Comparison of ENCODE assay signal across 26 mouse cellular contexts in the genomic region with DNA sequence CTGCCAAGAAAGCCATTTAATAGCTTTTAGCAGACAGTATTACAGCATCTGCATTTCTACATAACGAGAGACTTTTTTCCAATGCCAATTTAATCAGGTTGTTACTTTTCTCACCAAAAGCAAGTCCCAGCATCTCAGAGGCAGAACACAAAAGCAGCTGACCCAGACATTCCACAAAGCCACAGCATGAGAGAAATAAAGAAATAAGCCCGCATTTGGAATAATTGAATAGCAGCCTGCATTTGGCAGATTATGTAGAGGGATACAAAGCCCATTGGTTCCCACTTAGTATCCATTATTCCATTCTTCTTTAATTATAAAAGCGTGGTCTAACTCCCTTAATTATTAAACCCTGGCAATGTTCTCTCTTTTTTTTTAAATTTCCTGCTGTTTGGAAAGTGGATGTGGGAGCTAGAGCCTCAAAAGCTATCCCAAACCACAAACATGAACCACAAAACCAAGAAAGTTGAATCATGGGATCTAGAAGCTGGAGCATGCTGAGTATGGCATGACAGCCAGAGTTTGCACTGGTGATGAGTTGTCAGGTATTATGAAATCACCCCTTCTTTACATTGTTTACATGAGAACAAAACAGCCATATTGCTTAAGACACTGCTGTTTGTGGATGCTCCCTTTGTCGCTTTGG.
DNase-seq lines count a peak whose midpoint lies in the region; ATAC-seq and TF ChIP-seq lines count a peak whose summit lies in the region.
"Had no signal": no experiment of that assay in that cellular context is flagged by ENCODE, and none has a peak within 500 bp of the region (broad histone marks: within the 10 kb centered on the region; RNA-seq: fewer than 3 reads in every experiment).

No protein-coding gene starts in this region.

- ATAC-seq in hindbrain, postnatal 0 days: no peak
- peak; percentile 63; the same call in 1 of the 2 replicates for ATAC-seq in forebrain, embryonic 16.5 days
- ATAC-seq: inflammation-experienced regulatory T-cells, adult 6 months had no signal

- H3K79me2 ChIP-seq in C2C12 (ENCODE audit: control insufficient read depth, insufficient read depth): no peaks in the 10 kb centered on the region

- H3K36me3 ChIP-seq in hindbrain, postnatal 0 days (ENCODE audit: insufficient read depth, low read length): no peaks in the 10 kb centered on the region
- no peaks in the 10 kb centered on the region for H3K36me3 ChIP-seq in hindbrain, embryonic 10.5 days
- no peaks in the 10 kb centered on the region for H3K36me3 ChIP-seq in C2C12 (ENCODE audit: control insufficient read depth, insufficient read depth)
- H3K36me3 ChIP-seq in forebrain, embryonic 16.5 days (ENCODE audit: control insufficient read depth, insufficient read depth): no peaks in the 10 kb centered on the region
- H3K36me3 ChIP-seq: G1E; heart, embryonic 12.5 days; limb, embryonic 13.5 days; lung, embryonic 15.5 days; midbrain, embryonic 12.5 days had no signal

- H3K79me3 ChIP-seq in C2C12 (ENCODE audit: low read depth): no peaks in the 10 kb centered on the region

- no peak overlapping the region for H3K4me3 ChIP-seq in hindbrain, postnatal 0 days (ENCODE audit: low read length)
- H3K4me3 ChIP-seq in hindbrain, embryonic 10.5 days: no peak overlapping the region
- H3K4me3 ChIP-seq in C2C12 (ENCODE audit: insufficient read depth, poor library complexity, severe bottlenecking): no peak overlapping the region
- H3K4me3 ChIP-seq in forebrain, embryonic 16.5 days (replicated peaks; ENCODE audit: low read length): no peak overlapping the region
- H3K4me3 ChIP-seq: heart, adult 2 months; heart, embryonic 12.5 days; left cerebral cortex, adult 2 months; limb, embryonic 13.5 days; lung, embryonic 15.5 days; midbrain, embryonic 12.5 days had no signal

- no peak overlapping the region for H3K4me2 ChIP-seq in hindbrain, postnatal 0 days (ENCODE audit: low read depth, low read length)
- no peak overlapping the region for H3K4me2 ChIP-seq in forebrain, embryonic 16.5 days (ENCODE audit: low read length)
- H3K4me2 ChIP-seq: heart, embryonic 12.5 days; hindbrain, embryonic 14.5 days; limb, embryonic 13.5 days; liver, embryonic 11.5 days; lung, embryonic 15.5 days; midbrain, embryonic 12.5 days had no signal

- no peak overlapping the region for H3K9ac ChIP-seq in hindbrain, postnatal 0 days (replicated peaks; ENCODE audit: low read length)
- no peak overlapping the region for H3K9ac ChIP-seq in forebrain, embryonic 16.5 days (replicated peaks; ENCODE audit: low read depth, low read length)
- H3K9ac ChIP-seq: heart, embryonic 12.5 days; hindbrain, embryonic 14.5 days; limb, embryonic 13.5 days; lung, embryonic 15.5 days; midbrain, embryonic 12.5 days had no signal

- WGBS in hindbrain, postnatal 0 days: 55% methylated on average over 4 of the region's 4 CpGs
- 82% methylated on average over 4 of the region's 4 CpGs for WGBS in hindbrain, embryonic 10.5 days
- 30% methylated on average over 4 of the region's 4 CpGs for WGBS in forebrain, embryonic 16.5 days

- no peak for TF ChIP-seq CTCF in hindbrain, postnatal 0 days (IDR thresholded peaks at IDR 0.05; ENCODE audit: low read depth)
- TF ChIP-seq CTCF in C2C12 (IDR thresholded peaks at IDR 0.05; ENCODE audit: control insufficient read depth, insufficient read depth, insufficient read length): no peak
- TF ChIP-seq CTCF in brain, embryonic 14.5 days (IDR thresholded peaks at IDR 0.05; ENCODE audit: borderline replicate concordance, extremely low read depth, insufficient read depth, insufficient read length): no peak

- no peaks in the 10 kb centered on the region for H3K9me3 ChIP-seq in hindbrain, postnatal 0 days (ENCODE audit: low read length)
- no peaks in the 10 kb centered on the region for H3K9me3 ChIP-seq in hindbrain, embryonic 10.5 days
- no peaks in the 10 kb centered on the region for H3K9me3 ChIP-seq in forebrain, embryonic 16.5 days (ENCODE audit: control insufficient read depth, low read length)
- H3K9me3 ChIP-seq: G1E; heart, embryonic 12.5 days; limb, embryonic 13.5 days; lung, embryonic 15.5 days; midbrain, embryonic 12.5 days had no signal

- peak; percentile 10 for DNase-seq in hindbrain, postnatal 0 days (ENCODE audit: low spot score)
- DNase-seq in hindbrain, embryonic 10.5 days (ENCODE audit: low spot score): no peak
- DNase-seq in brain, embryonic 14.5 days (ENCODE audit: low read depth): peak; percentile 69
- no peak for DNase-seq in MN1 (ENCODE audit: low spot score)
- DNase-seq in testis, postnatal 10 days (ENCODE audit: low spot score): no peak
- no peak for DNase-seq in frontal cortex, postnatal 10 days (ENCODE audit: low spot score in 2 of 2)
- DNase-seq: adrenal gland, adult 2 months; adrenal gland, postnatal 36 days; cerebellum, adult 8-10 months; cerebellum, postnatal 25 days; heart, adult 2 months; heart, postnatal 4 days; kidney, adult 11 months; kidney, postnatal 25 days; lung, postnatal 36 days had no signal

- no peak overlapping the region for H3ac ChIP-seq in C2C12 (ENCODE audit: control insufficient read depth, insufficient read length, low read depth)

- H3K27me3 ChIP-seq in hindbrain, postnatal 0 days (ENCODE audit: insufficient read depth, low read length): no peaks in the 10 kb centered on the region
- H3K27me3 ChIP-seq in hindbrain, embryonic 10.5 days (ENCODE audit: insufficient read depth, poor library complexity, severe bottlenecking): no peaks in the 10 kb centered on the region
- no peaks in the 10 kb centered on the region for H3K27me3 ChIP-seq in C2C12 (ENCODE audit: control insufficient read depth, insufficient read depth, insufficient read length)
- no peaks in the 10 kb centered on the region for H3K27me3 ChIP-seq in forebrain, embryonic 16.5 days (replicated peaks; ENCODE audit: control insufficient read depth, insufficient read depth, low read length)
- H3K27me3 ChIP-seq: heart, embryonic 12.5 days; limb, embryonic 13.5 days; lung, embryonic 15.5 days; midbrain, embryonic 12.5 days had no signal

- TF ChIP-seq POLR2A in brain, embryonic 14.5 days (IDR thresholded peaks at IDR 0.05; ENCODE audit: borderline replicate concordance, extremely low read depth, insufficient read depth, insufficient read length, poor library complexity, severe bottlenecking): no peak

- no peaks in the 10 kb centered on the region for H3K4me1 ChIP-seq in hindbrain, postnatal 0 days (ENCODE audit: insufficient read depth, low read length)
- H3K4me1 ChIP-seq in hindbrain, embryonic 10.5 days (replicated peaks): no peaks in the 10 kb centered on the region
- H3K4me1 ChIP-seq in forebrain, embryonic 16.5 days (replicated peaks; ENCODE audit: control insufficient read depth, insufficient read depth, low read length): no peaks in the 10 kb centered on the region
- H3K4me1 ChIP-seq: heart, embryonic 12.5 days; limb, embryonic 13.5 days; lung, embryonic 15.5 days; midbrain, embryonic 12.5 days had no signal

- no peak overlapping the region for H3K27ac ChIP-seq in hindbrain, postnatal 0 days
- H3K27ac ChIP-seq in hindbrain, embryonic 10.5 days: no peak overlapping the region
- H3K27ac ChIP-seq in forebrain, embryonic 16.5 days (ENCODE audit: low read length): no peak overlapping the region
- H3K27ac ChIP-seq: heart, adult 2 months; hindbrain, embryonic 14.5 days; left cerebral cortex, adult 2 months; limb, embryonic 13.5 days; lung, embryonic 15.5 days; midbrain, embryonic 12.5 days had no signal

TF ChIP-seq in C2C12, 6 proteins besides CTCF, POLR2A, EP300 and RAD21:
- TF ChIP-seq CEBPB (IDR thresholded peaks at IDR 0.05; ENCODE audit: low read depth): peak; percentile 63
- TF ChIP-seq MAX (IDR thresholded peaks at IDR 0.05): no peak

Comparison
In these comparisons a context has a peak if more than half of its experiments do, and no peak if none do; other contexts are left out.
1. DNase-seq: peak in hindbrain, postnatal 0 days (single experiment) and brain, embryonic 14.5 days (single experiment); none in hindbrain, embryonic 10.5 days (single experiment), MN1 (single experiment), testis, postnatal 10 days (single experiment) and frontal cortex, postnatal 10 days (0 of 2).